Mouse (Mus musculus) MEL (cell line): Measurements from ENCODE around the gene Naa25. TPM values are rescaled to one million over a fixed set of nuclear protein-coding genes. Genes with fewer than 3 reads are reported as not detected.

Experiments
- DNase-seq: peaks from one replicate; pipeline ENCODE4 v3.0.0; 2011; ENCODE audit warnings: low read depth, low spot score
- H3K27ac ChIP-seq: 2 replicates; pipeline ENCODE4 v1.5.1; 2012; ENCODE audit warnings: low read depth, mild to moderate bottlenecking, control low read depth, low read length, moderate library complexity; ENCODE audit not compliant: control insufficient read depth
- H3K27me3 ChIP-seq, 2 experiments: fragments of 150-350 bp in 1 of 2; sonication (generic) in 1 of 2; 2 replicates each; pipeline ENCODE4 v1.6.1; 2012; ENCODE audit warnings: low read length in 2 of 2, mild to moderate bottlenecking in 2 of 2, improper control_type of control experiment in 1 of 2, moderate library complexity in 1 of 2; ENCODE audit not compliant: insufficient read depth in 2 of 2, control insufficient read depth in 1 of 2
- H3K36me3 ChIP-seq, 2 experiments: 2 replicates each; pipeline ENCODE4 v1.6.1; 2012 to 2014; ENCODE audit warnings: low read length in 2 of 2, improper control_type of control experiment in 1 of 2, inconsistent platforms in 1 of 2, mild to moderate bottlenecking in 1 of 2; ENCODE audit not compliant: insufficient read depth in 2 of 2, control insufficient read depth in 1 of 2
- H3K4me1 ChIP-seq, 2 experiments: fragments of 150-350 bp in 1 of 2; sonication (generic) in 1 of 2; 2 replicates each; pipeline ENCODE4 v1.6.1; 2012; ENCODE audit warnings: low read length in 2 of 2, improper control_type of control experiment in 1 of 2, mild to moderate bottlenecking in 1 of 2; ENCODE audit not compliant: insufficient read depth in 2 of 2, control insufficient read depth in 1 of 2
- H3K4me3 ChIP-seq, 2 experiments: fragments of 150-350 bp in 1 of 2; sonication (generic) in 1 of 2; 2 replicates each; pipeline ENCODE4 v1.5.1; 2012; ENCODE audit warnings: low read depth in 2 of 2, low read length in 2 of 2, mild to moderate bottlenecking in 2 of 2, moderate library complexity in 2 of 2, control low read depth in 1 of 2, improper control_type of control experiment in 1 of 2; ENCODE audit not compliant: control insufficient read depth in 1 of 2, insufficient read depth in 1 of 2
- H3K79me2 ChIP-seq: 2 replicates; pipeline ENCODE4 v1.6.1; 2012; ENCODE audit warnings: mild to moderate bottlenecking, low read length, moderate library complexity; ENCODE audit not compliant: control insufficient read depth, poor library complexity, insufficient read depth
- H3K9ac ChIP-seq: 2 replicates; pipeline ENCODE4 v1.6.1; 2012; ENCODE audit warnings: low read depth, mild to moderate bottlenecking, control low read depth, low read length, moderate library complexity; ENCODE audit not compliant: control insufficient read depth, poor library complexity, severe bottlenecking
- H3K9me3 ChIP-seq: fragments of 150-350 bp; sonication (generic); replicated peaks from 2 replicates; pipeline ENCODE4 v1.6.1; 2012; ENCODE audit warnings: mild to moderate bottlenecking, low read length, improper control_type of control experiment, moderate library complexity; ENCODE audit not compliant: insufficient read depth
- CHD1 ChIP-seq: IDR thresholded peaks from 2 replicates; pipeline ENCODE4 v1.6.1; 2012; ENCODE audit warnings: low read depth, mild to moderate bottlenecking, inconsistent platforms, low read length, improper control_type of control experiment
- CTCF ChIP-seq, 3 experiments: IDR thresholded peaks in 2 of 3; conservative IDR thresholded peaks in 1 of 3; 2 replicates each; pipeline ENCODE4 v1.5.1; 2011 to 2012; ENCODE audit warnings: low read length in 3 of 3, low read depth in 2 of 3, mild to moderate bottlenecking in 2 of 3, improper control_type of control experiment in 1 of 3, inconsistent platforms in 1 of 3, mixed read lengths in 1 of 3, moderate library complexity in 1 of 3; ENCODE audit not compliant: control insufficient read depth in 1 of 3, insufficient read depth in 1 of 3, poor library complexity in 1 of 3, severe bottlenecking in 1 of 3
- ELF1 ChIP-seq: IDR thresholded peaks from 2 replicates; pipeline ENCODE4 v1.6.1; 2014; ENCODE audit warnings: low read depth, mild to moderate bottlenecking, inconsistent platforms, low read length, improper control_type of control experiment, moderate library complexity
- KAT2A ChIP-seq: conservative IDR thresholded peaks from 2 replicates; pipeline ENCODE4 v1.6.1; 2012; ENCODE audit warnings: low read depth, low read length, improper control_type of control experiment, inconsistent platforms
- MAFK ChIP-seq: IDR thresholded peaks from 2 replicates; pipeline ENCODE4 v1.6.1; 2011; ENCODE audit warnings: low read depth, mild to moderate bottlenecking, low read length, improper control_type of control experiment, borderline replicate concordance
- MAX ChIP-seq: IDR thresholded peaks from 2 replicates; pipeline ENCODE4 v1.6.1; 2011; ENCODE audit warnings: low read length, improper control_type of control experiment
- MAZ ChIP-seq: IDR thresholded peaks from 2 replicates; pipeline ENCODE4 v1.6.1; 2012; ENCODE audit warnings: low read depth, mild to moderate bottlenecking, inconsistent platforms, low read length, improper control_type of control experiment
- MEF2A ChIP-seq: IDR thresholded peaks from 2 replicates; pipeline ENCODE4 v1.6.1; 2014; ENCODE audit warnings: low read depth, mild to moderate bottlenecking, inconsistent platforms, low read length, improper control_type of control experiment; ENCODE audit not compliant: poor library complexity, insufficient replicate concordance, severe bottlenecking; ENCODE audit errors: extremely low read depth
- MXI1 ChIP-seq: IDR thresholded peaks from 2 replicates; pipeline ENCODE4 v1.6.1; 2011; ENCODE audit warnings: mild to moderate bottlenecking, low read depth, low read length, improper control_type of control experiment
- NRF1 ChIP-seq: IDR thresholded peaks from 2 replicates; pipeline ENCODE4 v1.6.1; 2014; ENCODE audit warnings: low read depth, mild to moderate bottlenecking, inconsistent platforms, low read length, improper control_type of control experiment, moderate library complexity; ENCODE audit not compliant: poor library complexity, insufficient read depth, severe bottlenecking
- POLR2A ChIP-seq, 2 experiments: IDR thresholded peaks; 2 replicates each; pipeline ENCODE4 v1.6.1; 2011 to 2012; ENCODE audit warnings: low read length in 2 of 2, mild to moderate bottlenecking in 2 of 2, control low read depth in 1 of 2, improper control_type of control experiment in 1 of 2, low read depth in 1 of 2, moderate library complexity in 1 of 2; ENCODE audit not compliant: control insufficient read depth in 1 of 2, insufficient read depth in 1 of 2, poor library complexity in 1 of 2
- POLR2AphosphoS5 ChIP-seq: IDR thresholded peaks from 2 replicates; pipeline ENCODE4 v1.6.1; 2012; ENCODE audit warnings: low read depth, borderline replicate concordance, mild to moderate bottlenecking, inconsistent platforms, low read length, moderate library complexity, mixed read lengths
- RAD21 ChIP-seq: IDR thresholded peaks from 2 replicates; pipeline ENCODE4 v1.6.1; 2011; ENCODE audit warnings: mild to moderate bottlenecking, low read depth, low read length, improper control_type of control experiment
- SIN3A ChIP-seq: IDR thresholded peaks from 2 replicates; pipeline ENCODE4 v1.6.1; 2012; ENCODE audit warnings: low read length, improper control_type of control experiment, inconsistent platforms
- SMC3 ChIP-seq: IDR thresholded peaks from 2 replicates; pipeline ENCODE4 v1.6.1; 2011; ENCODE audit warnings: low read depth, low read length, improper control_type of control experiment
- TAL1 ChIP-seq: IDR thresholded peaks from 2 replicates; pipeline ENCODE4 v1.6.1; 2012; ENCODE audit warnings: mild to moderate bottlenecking, inconsistent platforms, low read length, moderate library complexity, mixed read lengths
- TBP ChIP-seq: IDR thresholded peaks from 2 replicates; pipeline ENCODE4 v1.8.0; 2011; ENCODE audit warnings: low read depth, low read length, improper control_type of control experiment
- TCF12 ChIP-seq: IDR thresholded peaks from 2 replicates; pipeline ENCODE4 v1.6.1; 2014; ENCODE audit warnings: low read depth, mild to moderate bottlenecking, inconsistent platforms, low read length, improper control_type of control experiment, moderate library complexity
- UBTF ChIP-seq: IDR thresholded peaks from 2 replicates; pipeline ENCODE4 v1.6.1; 2012; ENCODE audit warnings: low read depth, mild to moderate bottlenecking, inconsistent platforms, low read length, improper control_type of control experiment, moderate library complexity, borderline replicate concordance; ENCODE audit not compliant: insufficient read depth
- USF1 ChIP-seq: IDR thresholded peaks from 2 replicates; pipeline ENCODE4 v1.6.1; 2014; ENCODE audit warnings: low read depth, mild to moderate bottlenecking, inconsistent platforms, low read length, improper control_type of control experiment, moderate library complexity
- ZMIZ1 ChIP-seq: IDR thresholded peaks from 2 replicates; pipeline ENCODE4 v1.6.1; 2012; ENCODE audit warnings: low read depth, mild to moderate bottlenecking, inconsistent platforms, low read length, improper control_type of control experiment, moderate library complexity
- polyA plus RNA-seq, 2 experiments: library from polyadenylated mRNA; stranded (reverse) in 1 of 2; unstranded in 1 of 2; fragments of >175 nt in 1 of 2; fragments of >200 nt in 1 of 2; gene quantifications; 2 replicates each; pipeline versions ENCODE4 v1.2.1 to v1.2.4; 2012; ENCODE audit warnings: low replicate concordance in 2 of 2, low read depth in 1 of 2; ENCODE audit not compliant: insufficient read length in 2 of 2, insufficient read depth in 1 of 2, missing spikeins in 1 of 2
- total RNA-seq: library from RNA; depleted of rRNA; stranded (reverse); fragments of 300-350 nt; gene quantifications from 2 replicates; pipeline ENCODE4 v1.2.3, GENCODE M21; 2012

Naa25 gene
- total and polyA plus RNA-seq, 3 experiments: 53.0 to 59.6 TPM; not detected in 1

DNA sequence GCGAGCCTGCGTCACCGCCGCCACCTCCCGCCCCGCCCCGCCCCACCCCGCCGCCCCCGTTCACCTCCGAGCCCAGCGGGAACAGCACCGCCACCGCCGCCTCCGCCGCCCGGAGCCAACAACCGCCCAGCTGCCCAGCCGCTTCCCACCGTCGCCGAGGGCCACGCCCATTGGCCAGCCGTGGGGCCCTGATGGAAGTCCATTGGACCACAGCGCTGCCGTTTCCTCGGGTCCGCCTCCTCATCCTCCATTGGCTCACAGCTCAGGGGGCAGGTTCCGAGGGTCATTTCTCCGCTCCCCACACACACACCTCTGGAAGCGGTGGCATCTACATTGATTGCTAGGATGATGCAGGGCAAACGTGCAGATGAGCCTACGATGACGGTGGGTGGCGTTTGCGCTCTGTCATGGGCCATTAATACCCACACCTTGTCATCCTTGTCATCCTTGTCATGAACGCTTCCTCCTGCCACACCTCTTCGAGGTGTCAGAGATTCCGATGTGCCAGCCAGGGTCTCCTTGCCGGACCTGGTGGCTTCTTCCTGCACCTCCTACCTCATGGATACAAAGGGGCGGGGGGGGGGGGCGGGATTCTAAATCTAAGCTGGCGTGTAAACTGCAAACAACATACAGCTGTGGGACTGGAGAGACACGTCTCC, 12.1 kb upstream of the Naa25 start, which contains the start of gene Trafd1:
Gene Trafd1 (minus strand): TSS at position 172 of the 659 bp plus-strand sequence.
- peaks cover 3% of the 10 kb centered on the region; the same call in 1 of the 2 replicates for H3K79me2 ChIP-seq
- no peaks in the 10 kb centered on the region for H3K9me3 ChIP-seq
- peak; percentile 96 for DNase-seq
- no peaks in the 10 kb centered on the region for H3K27me3 ChIP-seq
- H3K27ac ChIP-seq: peak within 1 kb of the TSS; percentile 75
- H3K4me3 ChIP-seq: peak within 1 kb of the TSS; percentile 80 to 100
- H3K9ac ChIP-seq: peak within 1 kb of the TSS; percentile 86
- H3K4me1 ChIP-seq: peaks cover 2 to 16% of the 10 kb centered on the region in 2 experiments; a peak in 3 of 4 replicates
- TF ChIP-seq USF1 (no peak), TBP (0 out of 2 replicates have a peak, but pooled peaks have one; percentile 19), TCF12 (peak; percentile 11; the same call in 1 of the 2 replicates), MXI1 (peak; percentile 65), POLR2AphosphoS5 (no peak), SIN3A (peak; percentile 24; the same call in 1 of the 2 replicates), TAL1 (no peak), ZMIZ1 (0 out of 2 replicates have a peak, but pooled peaks have one; percentile 37), MAZ (peak; percentile 11; the same call in 1 of the 2 replicates), ELF1 (0 out of 2 replicates have a peak, but pooled peaks have one; percentile 22), POLR2A (IDR thresholded peaks at IDR 0.05; ENCODE audit: control insufficient read depth in 1 of 2, insufficient read depth in 1 of 2, low read depth in 1 of 2, low read length in 2 of 2, poor library complexity in 1 of 2) (peak in 1 of 2 experiments; percentile 57; a peak in 1 of 4 replicates), RAD21 (no peak)
- TF ChIP-seq, all 39 proteins: peak for 8
- H3K36me3 ChIP-seq: peaks cover 0 to 14% of the 10 kb centered on the region in 2 experiments; a peak in 2 of 4 replicates

DNA sequence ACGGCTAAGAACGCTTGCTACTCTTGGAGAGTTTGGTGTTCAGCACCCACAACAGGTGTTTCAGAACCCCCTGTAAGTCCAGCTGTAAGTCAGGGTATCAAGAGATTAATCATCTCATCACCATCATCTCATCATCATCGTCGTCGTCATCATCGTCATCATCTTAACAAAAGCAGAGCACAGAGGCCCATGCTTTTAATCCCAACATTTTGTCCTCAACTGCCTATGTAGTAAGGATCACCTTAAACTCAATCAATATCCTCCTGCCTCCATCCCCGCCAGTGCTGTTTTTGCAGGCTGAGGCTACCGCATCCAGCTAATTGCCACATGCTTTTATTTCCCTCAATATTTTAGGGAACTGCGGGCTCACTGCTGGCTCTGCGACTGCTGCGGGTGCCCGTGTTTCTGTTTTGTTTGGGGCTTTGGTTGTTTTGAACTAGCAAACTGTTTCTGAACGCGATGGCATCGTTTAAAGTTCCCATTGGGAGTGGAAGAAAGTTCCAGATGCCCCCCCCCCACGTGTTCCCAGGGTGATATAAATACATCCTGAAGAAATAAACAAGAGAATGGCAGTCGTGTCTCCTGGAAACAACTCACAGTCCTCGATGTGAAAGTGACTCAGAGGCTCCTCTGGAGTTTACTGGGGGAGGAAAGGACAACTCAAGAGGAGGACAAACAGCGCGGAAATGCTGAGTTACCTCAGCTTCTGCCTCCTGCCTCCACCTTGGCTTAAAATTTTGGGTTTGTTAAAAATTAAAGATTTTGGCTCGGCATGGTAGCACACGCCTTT, 11.4 kb upstream of the Naa25 start:
- TF ChIP-seq NRF1: no peak
- TF ChIP-seq MXI1: peak; percentile 34; the same call in 1 of the 2 replicates
- no peak for TF ChIP-seq KAT2A
- TF ChIP-seq CHD1: no peak
- TF ChIP-seq SMC3: no peak
- TF ChIP-seq MAX: peak; percentile 9; the same call in 1 of the 2 replicates
- no peak for TF ChIP-seq MAFK
- TF ChIP-seq CTCF (IDR thresholded peaks at IDR 0.05 in 2 of 3, conservative IDR thresholded peaks at IDR 0.05 in 1 of 3; ENCODE audit: control insufficient read depth in 1 of 3, insufficient read depth in 1 of 3, low read depth in 2 of 3, low read length in 3 of 3, poor library complexity in 1 of 3, severe bottlenecking in 1 of 3): no peak
- TF ChIP-seq SIN3A: peak; percentile 15
- no peak for TF ChIP-seq MEF2A
- no peak for TF ChIP-seq UBTF
- peak overlapping the region; percentile 51 to 77 for H3K4me3 ChIP-seq
- no peak overlapping the region for H3K27ac ChIP-seq
- peaks cover 0 to 14% of the 10 kb centered on the region in 2 experiments; a peak in 2 of 4 replicates for H3K36me3 ChIP-seq
- no peaks in the 10 kb centered on the region for H3K9me3 ChIP-seq
- H3K79me2 ChIP-seq: peaks cover 3% of the 10 kb centered on the region; the same call in 1 of the 2 replicates
- peak; percentile 59 for DNase-seq
- no peaks in the 10 kb centered on the region for H3K27me3 ChIP-seq
- H3K4me1 ChIP-seq: peaks cover 2 to 16% of the 10 kb centered on the region in 2 experiments; a peak in 3 of 4 replicates
- peak overlapping the region; percentile 52 for H3K9ac ChIP-seq
